Mouse (Mus musculus) limb, embryonic 10.5 days (tissue): ENCODE measurements around the gene Pbx4. TPM values are rescaled to one million over a fixed set of nuclear protein-coding genes. Genes with fewer than 3 reads are reported as not detected.
A peak's percentile ranks its signal among the peaks of the same experiment; 100 is the strongest.

ENCODE experiments used
- DNase-seq: peaks from one replicate; pipeline ENCODE4 v3.0.0-alpha.2; 2017; ENCODE audit warnings: low spot score
- H3K27ac ChIP-seq: fragments of 300-500 bp; sonication (generic); 2 replicates; pipeline ENCODE4 v1.5.1; 2016; ENCODE audit warnings: mild to moderate bottlenecking
- H3K27me3 ChIP-seq: fragments of 300-500 bp; sonication (generic); 2 replicates; pipeline ENCODE4 v1.6.1; 2016; ENCODE audit warnings: low read depth, mild to moderate bottlenecking; ENCODE audit not compliant: poor library complexity, severe bottlenecking
- H3K36me3 ChIP-seq: fragments of 300-500 bp; sonication (generic); 2 replicates; pipeline ENCODE4 v1.6.1; 2016; ENCODE audit warnings: mild to moderate bottlenecking, moderate library complexity
- H3K4me1 ChIP-seq: fragments of 300-500 bp; sonication (generic); 2 replicates; pipeline ENCODE4 v1.6.1; 2016
- H3K4me3 ChIP-seq: fragments of 300-500 bp; sonication (generic); 2 replicates; pipeline ENCODE4 v1.5.1; 2016; ENCODE audit warnings: mild to moderate bottlenecking, moderate library complexity
- H3K9me3 ChIP-seq: fragments of 300-500 bp; sonication (generic); replicated peaks from 2 replicates; pipeline ENCODE4 v1.6.1; 2016; ENCODE audit warnings: mild to moderate bottlenecking
- WGBS: fragments of 180-500 bp; shearing (Covaris S2); methylation state at CpG from one replicate; pipeline ENCODE4 v1.1.7; 2016; 5-methylcytosine and 5-hydroxymethylcytosine counted together
- polyA plus RNA-seq: library from polyadenylated mRNA; unstranded; fragments of >200 nt; fragmentation: Nextera tagmentation; extraction: Ambion mirVana; gene quantifications from 2 replicates; pipeline ENCODE4 v1.2.1, GENCODE M21; 2016

Pbx4 gene
- polyA plus RNA-seq, 1 experiment from 2014 or later: 9.6 TPM

GRCm38 (mm10) chr8:69899876-69900275, 67.6 kb downstream of the Pbx4 start:
- peaks cover 51% of the 10 kb centered on the region for H3K36me3 ChIP-seq
- 91% methylated on average over 2 of the region's 2 CpGs for WGBS
- DNase-seq: no peak
- H3K27ac ChIP-seq: no peak overlapping the region
- peak overlapping the region; percentile 2; the same call in 1 of the 2 replicates for H3K4me3 ChIP-seq
- no peaks in the 10 kb centered on the region for H3K9me3 ChIP-seq
- peaks cover 36% of the 10 kb centered on the region for H3K4me1 ChIP-seq
- H3K27me3 ChIP-seq: no peaks in the 10 kb centered on the region

- H3K4me3 ChIP-seq: peak overlapping the region; percentile 79
- no peaks in the 10 kb centered on the region for H3K27me3 ChIP-seq
- 21% methylated on average over 12 of the region's 12 CpGs for WGBS
- no peaks in the 10 kb centered on the region for H3K9me3 ChIP-seq
- DNase-seq: no peak
- peaks cover 36% of the 10 kb centered on the region for H3K4me1 ChIP-seq
- peak overlapping the region; percentile 95 for H3K27ac ChIP-seq
- H3K36me3 ChIP-seq: peaks cover 41% of the 10 kb centered on the region
Measured at GRCm38 (mm10) chr8:69900895-69901451, 68.7 kb downstream of the Pbx4 start.

DNA sequence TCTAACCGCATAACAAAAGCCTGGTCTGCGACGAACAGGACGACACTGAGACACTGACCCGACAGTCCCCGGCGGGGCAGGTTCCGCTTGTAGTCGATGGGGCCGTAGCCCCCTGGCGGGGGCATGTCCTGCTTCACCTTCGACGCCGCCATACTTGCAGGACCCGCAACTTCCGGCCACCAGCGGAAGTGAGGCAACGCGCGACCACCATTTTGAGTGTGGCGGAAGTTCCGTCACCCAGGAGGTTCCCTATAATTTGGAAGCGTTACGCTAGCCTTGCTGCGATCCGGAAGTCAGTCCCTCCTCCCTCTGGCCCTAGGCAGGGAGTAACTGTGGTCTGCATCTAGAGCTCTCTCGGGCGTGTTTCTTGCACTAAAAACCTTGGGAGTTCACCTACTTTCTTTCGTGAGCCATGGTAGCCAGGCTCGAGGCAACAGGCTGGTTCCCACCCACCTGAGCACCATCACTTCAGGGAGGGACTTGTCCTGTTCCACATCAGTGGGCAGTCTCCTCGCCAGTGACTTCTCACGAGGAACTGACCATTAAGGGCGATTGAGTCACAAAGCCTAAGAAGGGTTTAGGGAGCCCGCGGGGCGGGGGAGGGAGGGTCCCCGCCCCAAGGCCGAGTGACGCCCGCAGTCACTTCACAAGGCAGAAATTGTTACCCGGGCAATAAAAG, 69.3 kb downstream of the Pbx4 start:
- H3K9me3 ChIP-seq: no peaks in the 10 kb centered on the region
- peaks cover 39% of the 10 kb centered on the region for H3K36me3 ChIP-seq
- H3K4me1 ChIP-seq: peaks cover 39% of the 10 kb centered on the region
- peak overlapping the region; percentile 95 for H3K27ac ChIP-seq
- no peaks in the 10 kb centered on the region for H3K27me3 ChIP-seq
- 2% methylated on average over 41 of the region's 41 CpGs for WGBS
- DNase-seq: peak; percentile 100
- H3K4me3 ChIP-seq: peak overlapping the region; percentile 79

DNA sequence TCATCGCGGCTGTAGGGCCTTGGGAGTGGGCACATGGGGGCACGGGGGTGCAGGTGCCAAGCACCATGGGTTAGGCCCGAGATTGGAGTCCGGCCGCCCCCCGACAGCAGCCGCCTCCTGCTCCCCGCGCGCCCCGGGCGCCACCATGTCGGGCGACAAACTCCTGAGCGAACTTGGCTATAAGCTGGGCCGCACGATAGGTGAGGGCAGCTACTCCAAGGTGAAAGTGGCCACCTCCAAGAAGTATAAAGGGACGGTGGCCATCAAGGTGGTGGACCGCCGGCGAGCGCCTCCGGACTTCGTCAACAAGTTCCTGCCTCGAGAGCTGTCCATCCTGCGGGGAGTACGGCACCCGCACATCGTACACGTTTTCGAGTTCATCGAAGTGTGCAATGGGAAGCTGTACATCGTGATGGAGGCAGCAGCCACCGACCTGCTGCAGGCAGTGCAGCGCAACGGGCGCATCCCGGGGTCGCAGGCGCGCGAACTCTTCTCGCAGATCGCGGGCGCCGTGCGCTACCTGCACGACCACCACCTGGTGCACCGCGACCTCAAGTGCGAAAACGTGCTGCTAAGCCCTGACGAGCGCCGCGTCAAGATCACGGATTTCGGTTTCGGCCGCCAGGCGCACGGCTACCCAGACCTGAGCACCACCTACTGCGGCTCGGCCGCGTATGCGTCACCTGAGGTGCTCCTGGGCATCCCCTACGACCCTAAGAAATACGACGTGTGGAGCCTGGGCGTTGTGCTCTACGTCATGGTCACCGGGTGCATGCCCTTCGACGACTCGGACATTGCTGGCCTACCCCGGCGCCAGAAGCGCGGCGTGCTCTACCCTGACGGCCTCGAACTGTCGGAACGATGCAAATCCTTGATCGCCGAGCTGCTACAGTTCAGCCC, 70.1 kb downstream of the Pbx4 start, which contains the start of the genes Tssk6, Ndufa13 and Yjefn3:
Gene Tssk6 (plus strand): TSS at position 22 of the 900 bp plus-strand sequence.
Gene Ndufa13 (minus strand): TSS at position 396 of the 900 bp plus-strand sequence.
Gene Yjefn3 (minus strand): TSS at position 550 of the 900 bp plus-strand sequence.
- H3K27ac ChIP-seq: peak within 1 kb of the TSS; percentile 95
- H3K27me3 ChIP-seq: no peaks in the 10 kb centered on the region
- 5% methylated on average over 89 of the region's 89 CpGs for WGBS
- H3K9me3 ChIP-seq: no peaks in the 10 kb centered on the region
- DNase-seq: no peak
- H3K36me3 ChIP-seq: peaks cover 41% of the 10 kb centered on the region
- peaks cover 39% of the 10 kb centered on the region for H3K4me1 ChIP-seq
- H3K4me3 ChIP-seq: peak within 1 kb of the TSS; percentile 79

- no peaks in the 10 kb centered on the region for H3K9me3 ChIP-seq
- H3K4me3 ChIP-seq: peak overlapping the region; percentile 79
- DNase-seq: peak; percentile 100
- H3K27ac ChIP-seq: peak overlapping the region; percentile 95
- WGBS: under 1% methylated on average over 45 of the region's 45 CpGs
- H3K4me1 ChIP-seq: peaks cover 39% of the 10 kb centered on the region
- H3K27me3 ChIP-seq: no peaks in the 10 kb centered on the region
- H3K36me3 ChIP-seq: peaks cover 41% of the 10 kb centered on the region
Measured at GRCm38 (mm10) chr8:69903063-69903542, 70.8 kb downstream of the Pbx4 start.

GRCm38 (mm10) chr8:69904096-69904495, 71.8 kb downstream of the Pbx4 start:
- no peak for DNase-seq
- H3K4me1 ChIP-seq: peaks cover 39% of the 10 kb centered on the region
- H3K27me3 ChIP-seq: no peaks in the 10 kb centered on the region
- H3K4me3 ChIP-seq: peak overlapping the region; percentile 79
- no peak overlapping the region for H3K27ac ChIP-seq
- H3K9me3 ChIP-seq: no peaks in the 10 kb centered on the region
- peaks cover 41% of the 10 kb centered on the region for H3K36me3 ChIP-seq
- WGBS: 83% methylated on average over 8 of the region's 8 CpGs

GRCm38 (mm10) chr8:69906260-69906659, 74.0 kb downstream of the Pbx4 start:
- no peak overlapping the region for H3K4me3 ChIP-seq
- no peaks in the 10 kb centered on the region for H3K27me3 ChIP-seq
- H3K27ac ChIP-seq: no peak overlapping the region
- no peak for DNase-seq
- 91% methylated on average over 2 of the region's 2 CpGs for WGBS
- H3K36me3 ChIP-seq: peaks cover 52% of the 10 kb centered on the region
- peaks cover 28% of the 10 kb centered on the region for H3K4me1 ChIP-seq
- H3K9me3 ChIP-seq: no peaks in the 10 kb centered on the region

- no peak overlapping the region for H3K27ac ChIP-seq
- DNase-seq: no peak
- H3K4me3 ChIP-seq: no peak overlapping the region
- H3K36me3 ChIP-seq: peaks cover 61% of the 10 kb centered on the region
- H3K9me3 ChIP-seq: no peaks in the 10 kb centered on the region
- no peaks in the 10 kb centered on the region for H3K27me3 ChIP-seq
- peaks cover 23% of the 10 kb centered on the region for H3K4me1 ChIP-seq
- 91% methylated on average over 2 of the region's 2 CpGs for WGBS
Measured at GRCm38 (mm10) chr8:69907106-69907505, 74.8 kb downstream of the Pbx4 start.

- no peak for DNase-seq
- Histone ChIP-seq H3K27ac (no peak overlapping the region), H3K27me3 (no peaks in the 10 kb centered on the region), H3K4me1 (no peaks in the 10 kb centered on the region), H3K4me3 (no peak overlapping the region), H3K36me3 (peaks cover 100% of the 10 kb centered on the region), H3K9me3 (no peaks in the 10 kb centered on the region)
- 89% methylated on average over 13 of the region's 13 CpGs for WGBS
Measured at GRCm38 (mm10) chr8:69911917-69912316, 79.6 kb downstream of the Pbx4 start.

DNA sequence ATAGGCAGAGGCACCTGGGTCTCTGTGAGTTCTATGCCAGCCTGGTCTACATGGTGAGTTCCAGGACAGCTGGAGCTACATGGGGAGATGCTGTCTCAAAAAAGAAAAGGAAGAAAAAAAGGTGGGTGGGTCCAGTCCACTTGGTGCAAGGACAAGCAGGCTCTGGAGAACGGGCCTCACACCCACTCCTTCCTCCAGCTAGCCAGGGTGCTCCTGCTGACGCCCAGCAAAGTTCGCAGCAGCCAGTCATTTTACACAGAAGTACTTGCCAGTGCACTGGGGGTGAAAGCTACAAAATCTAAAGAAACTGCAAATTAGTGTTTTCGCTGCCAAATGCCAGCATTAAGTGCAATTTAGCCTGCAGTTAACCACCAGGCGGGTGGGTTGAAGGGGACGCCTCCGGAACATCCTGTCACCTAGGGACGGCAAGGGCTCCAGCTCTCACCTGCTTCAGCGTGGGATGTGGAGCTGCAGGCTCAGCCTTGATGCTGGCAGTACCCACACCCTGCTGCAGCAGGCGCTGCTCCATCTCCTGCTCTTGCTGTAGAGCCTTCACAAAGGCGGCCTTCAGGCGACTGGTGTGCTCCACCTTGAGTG, 80.3 kb downstream of the Pbx4 start:
- H3K4me3 ChIP-seq: no peak overlapping the region
- H3K36me3 ChIP-seq: peaks cover 100% of the 10 kb centered on the region
- WGBS: 90% methylated on average over 12 of the region's 12 CpGs

GRCm38 (mm10) chr8:69914526-69914925, 82.2 kb downstream of the Pbx4 start:
- WGBS: 91% methylated on average over 4 of the region's 4 CpGs
- H3K27me3 ChIP-seq: no peaks in the 10 kb centered on the region
- no peaks in the 10 kb centered on the region for H3K4me1 ChIP-seq
- peaks cover 87% of the 10 kb centered on the region for H3K36me3 ChIP-seq
- no peak for DNase-seq
- no peak overlapping the region for H3K27ac ChIP-seq
- no peaks in the 10 kb centered on the region for H3K9me3 ChIP-seq
- no peak overlapping the region for H3K4me3 ChIP-seq

More for the DNA sequence above, 80.3 kb downstream of the Pbx4 start:
- H3K9me3 ChIP-seq: no peaks in the 10 kb centered on the region
- H3K27me3 ChIP-seq: no peaks in the 10 kb centered on the region
- H3K27ac ChIP-seq: no peak overlapping the region
- DNase-seq: no peak
- no peaks in the 10 kb centered on the region for H3K4me1 ChIP-seq

DNA sequence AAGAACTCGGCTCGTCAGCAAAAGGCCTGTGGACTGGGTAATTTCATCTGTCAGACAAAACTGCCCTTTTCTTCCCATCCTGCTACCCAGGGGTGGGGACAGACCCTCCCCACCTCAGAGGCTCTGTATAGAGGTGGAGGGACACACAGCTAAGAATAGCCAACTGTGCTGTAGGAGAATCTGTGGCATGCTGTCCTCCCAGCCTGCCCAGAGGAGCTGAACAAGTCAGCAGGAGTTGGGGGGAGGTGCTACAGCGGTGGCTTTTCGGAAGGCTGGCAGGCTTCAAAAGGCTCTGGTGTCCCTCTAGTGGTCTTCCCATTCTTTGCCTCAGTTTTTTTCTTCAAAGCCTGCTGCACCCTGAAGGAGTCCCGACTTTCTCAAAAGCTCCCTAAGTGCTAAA, 83.5 kb downstream of the Pbx4 start:
- DNase-seq: no peak

More for the DNA sequence above, 83.5 kb downstream of the Pbx4 start:
- Histone ChIP-seq H3K36me3 (peaks cover 75% of the 10 kb centered on the region), H3K27me3 (no peaks in the 10 kb centered on the region), H3K4me1 (peaks cover 10% of the 10 kb centered on the region), H3K9me3 (no peaks in the 10 kb centered on the region), H3K27ac (no peak overlapping the region), H3K4me3 (no peak overlapping the region)
- WGBS: 70% methylated on average over 5 of the region's 5 CpGs
